Mouse (Mus musculus) effector memory CD4-positive, alpha-beta T cell, adult 5 months (primary cell): ENCODE measurements around the gene Ccr7. TPM values are rescaled to one million over a fixed set of nuclear protein-coding genes. Genes with fewer than 3 reads are reported as not detected.

Experiments used
- polyA plus RNA-seq: library from polyadenylated mRNA; unstranded; fragments of 100-300 nt; shearing (Covaris generic); gene quantifications from one replicate; pipeline ENCODE4 v1.2.1, GENCODE M21; 2017

Gene Ccr7
- polyA plus RNA-seq = 465 TPM

GRCm38 (mm10) chr11:99154987-99155641, at the start of gene Ccr7:
Ccr7 (minus strand) TSS chr11:99155077.

Other genes with a start within 250 kb of the Ccr7 start
- gene Cdc6, start 247.3 kb downstream of the Ccr7 start, polyA plus RNA-seq = 0.52 TPM
- 44.3 TPM for gene Rara, start 227.3 kb downstream of the Ccr7 start, polyA plus RNA-seq
- gene Gjd3, start 172.1 kb downstream of the Ccr7 start, polyA plus RNA-seq = not detected
- gene Top2a, start 130.9 kb downstream of the Ccr7 start, polyA plus RNA-seq = 4.4 TPM
- 1.2 TPM for gene Igfbp4, start 113.8 kb downstream of the Ccr7 start, polyA plus RNA-seq
- not detected for gene Tns4, start 65.8 kb downstream of the Ccr7 start, polyA plus RNA-seq
- gene Smarce1, start 75.9 kb upstream of the Ccr7 start, polyA plus RNA-seq = 181 TPM
- gene Krt222, start 89.0 kb upstream of the Ccr7 start, polyA plus RNA-seq = 0.44 TPM
- not detected for gene Krt24, start 130.2 kb upstream of the Ccr7 start, polyA plus RNA-seq
- not detected for gene Krt25, start 167.9 kb upstream of the Ccr7 start, polyA plus RNA-seq
- gene Krt26, start 182.9 kb upstream of the Ccr7 start, polyA plus RNA-seq = not detected
- gene Krt27, start 196.0 kb upstream of the Ccr7 start, polyA plus RNA-seq = not detected
- not detected for gene Krt28, start 219.8 kb upstream of the Ccr7 start, polyA plus RNA-seq
- gene Krt10, start 234.3 kb upstream of the Ccr7 start, polyA plus RNA-seq = 8.1 TPM